Mouse (Mus musculus) T-helper 2 cell (primary cell): Measurements from ENCODE around the gene Gm42715.
"Not testable (repeated sequence)": the region's sequence is repeated elsewhere in the genome, so short reads cannot be mapped to it uniquely, and the experiment has no call there.

ENCODE experiments used
- in situ Hi-C: fragments of 300-600 bp; cut with MboI, MseI; formaldehyde crosslinking; loops from one replicate; pipeline ENCODE4 v1.15.1; 2025; ENCODE audit warnings: high pct_unique_total_duplicates

Gm42715 gene

GRCm38 (mm10) chr7:127519284-127519683 lies at the start of gene Gm42715:
Gm42715 (plus strand) TSS chr7:127519584.
- in situ Hi-C loops, result no loop called here

- in situ Hi-C loops, result no loop called here
These were observed 49.2 kb upstream of the Gm42715 start for GRCm38 (mm10) chr7:127470011-127470715.

GRCm38 (mm10) chr7:127470743-127471645 lies 48.4 kb upstream of the Gm42715 start:
- in situ Hi-C loops, result no loop called here

- in situ Hi-C loops, result no loop called here
These were observed 47.8 kb upstream of the Gm42715 start for GRCm38 (mm10) chr7:127471646-127472010.

- in situ Hi-C loops, result no loop called here
These were observed 47.3 kb upstream of the Gm42715 start for GRCm38 (mm10) chr7:127472060-127472459.

- in situ Hi-C loops, result no loop called here
These were observed 45.7 kb upstream of the Gm42715 start for GRCm38 (mm10) chr7:127473705-127474104.

GRCm38 (mm10) chr7:127474378-127475070 lies 44.9 kb upstream of the Gm42715 start:
- in situ Hi-C loops, result no loop called here

- in situ Hi-C loops, result no loop called here
These were observed 44.1 kb upstream of the Gm42715 start for GRCm38 (mm10) chr7:127475186-127475740.

GRCm38 (mm10) chr7:127476336-127476735 lies 43.0 kb upstream of the Gm42715 start:
- in situ Hi-C loops, result no loop called here

GRCm38 (mm10) chr7:127476855-127477254 lies 42.5 kb upstream of the Gm42715 start:
- in situ Hi-C loops, result no loop called here

GRCm38 (mm10) chr7:127477687-127478634 lies 41.4 kb upstream of the Gm42715 start:
- in situ Hi-C loops, result no loop called here

GRCm38 (mm10) chr7:127478635-127479317 lies 40.6 kb upstream of the Gm42715 start, which contains the start of gene Fbrs:
Fbrs (plus strand) TSS chr7:127479199.
- in situ Hi-C loops, result no loop called here

- in situ Hi-C loops, result no loop called here
These were observed 39.8 kb upstream of the Gm42715 start for GRCm38 (mm10) chr7:127479318-127480225.

- in situ Hi-C loops, result no loop called here
These were observed 39.1 kb upstream of the Gm42715 start for GRCm38 (mm10) chr7:127480321-127480720.

- in situ Hi-C loops, result no loop called here
These were observed 34.0 kb upstream of the Gm42715 start for GRCm38 (mm10) chr7:127485416-127485815.

GRCm38 (mm10) chr7:127488364-127488763 lies 31.0 kb upstream of the Gm42715 start:
- in situ Hi-C loops, result not testable (repeated sequence)

- in situ Hi-C loops, result loop anchor here (5.0 kb wide), 1 partner anchor 87 kb away; no protein-coding TSS in a partner anchor
These were observed 29.4 kb upstream of the Gm42715 start for GRCm38 (mm10) chr7:127489982-127490381.

GRCm38 (mm10) chr7:127491846-127492245 lies 27.5 kb upstream of the Gm42715 start:
- in situ Hi-C loops, result loop anchor here (5.0 kb wide), 1 partner anchor 85 kb away; no protein-coding TSS in a partner anchor

GRCm38 (mm10) chr7:127494648-127495047 lies 24.7 kb upstream of the Gm42715 start:
- in situ Hi-C loops, result loop anchor here (5.0 kb wide), 1 partner anchor 83 kb away; no protein-coding TSS in a partner anchor
